Mouse (Mus musculus): ENCODE results near the gene Etv2. TPM values are rescaled to one million over a fixed set of nuclear protein-coding genes. Genes with fewer than 3 reads are reported as not detected.

Gene Etv2
- total RNA-seq (2023) = not detected in 2 replicates

DNA sequence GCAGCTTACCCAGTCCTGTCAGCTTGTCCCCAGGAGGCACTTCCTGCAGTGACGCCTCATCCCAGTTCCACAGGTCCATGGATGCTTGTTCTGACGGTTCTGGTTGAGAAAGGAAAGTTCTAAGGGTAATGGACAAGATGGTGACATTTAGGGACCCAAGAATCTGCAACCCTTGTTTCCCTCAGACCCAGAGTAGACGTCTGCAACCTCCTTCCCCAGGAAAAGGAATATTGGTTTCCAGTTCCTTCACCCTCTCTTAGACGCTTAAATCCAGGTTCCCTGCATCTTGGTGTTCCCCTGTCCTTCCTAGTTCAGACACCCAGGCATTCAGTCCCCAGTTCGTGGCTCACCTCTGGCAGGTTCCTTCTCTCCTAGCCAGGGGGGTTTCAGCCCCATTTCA lies at the start of gene Etv2:
Etv2 (minus strand) TSS at position 101 of the 400 bp plus-strand sequence.

DNA sequence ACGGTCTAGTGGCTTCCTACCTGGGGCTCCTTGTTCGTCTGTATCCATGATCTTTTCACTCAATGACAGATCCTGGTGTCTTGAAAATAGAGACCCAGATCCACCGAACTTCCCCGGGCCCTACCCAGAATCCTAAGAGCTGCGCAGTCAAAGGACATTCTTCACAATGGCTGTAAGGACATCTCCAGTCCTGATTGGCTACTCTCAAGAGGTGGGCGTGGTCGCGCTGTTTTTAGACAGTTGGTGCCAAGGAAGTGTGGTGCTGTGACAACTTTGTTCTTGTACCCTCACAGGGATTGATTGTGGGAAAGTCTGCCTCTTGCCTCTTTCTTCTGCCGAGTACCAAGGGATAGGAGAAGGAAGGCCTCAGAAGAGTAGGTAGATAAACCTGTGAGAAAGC lies 35.8 kb upstream of the Etv2 start, which contains the start of gene Pmis2:
Pmis2 (minus strand) TSS at position 126 of the 400 bp plus-strand sequence.

DNA sequence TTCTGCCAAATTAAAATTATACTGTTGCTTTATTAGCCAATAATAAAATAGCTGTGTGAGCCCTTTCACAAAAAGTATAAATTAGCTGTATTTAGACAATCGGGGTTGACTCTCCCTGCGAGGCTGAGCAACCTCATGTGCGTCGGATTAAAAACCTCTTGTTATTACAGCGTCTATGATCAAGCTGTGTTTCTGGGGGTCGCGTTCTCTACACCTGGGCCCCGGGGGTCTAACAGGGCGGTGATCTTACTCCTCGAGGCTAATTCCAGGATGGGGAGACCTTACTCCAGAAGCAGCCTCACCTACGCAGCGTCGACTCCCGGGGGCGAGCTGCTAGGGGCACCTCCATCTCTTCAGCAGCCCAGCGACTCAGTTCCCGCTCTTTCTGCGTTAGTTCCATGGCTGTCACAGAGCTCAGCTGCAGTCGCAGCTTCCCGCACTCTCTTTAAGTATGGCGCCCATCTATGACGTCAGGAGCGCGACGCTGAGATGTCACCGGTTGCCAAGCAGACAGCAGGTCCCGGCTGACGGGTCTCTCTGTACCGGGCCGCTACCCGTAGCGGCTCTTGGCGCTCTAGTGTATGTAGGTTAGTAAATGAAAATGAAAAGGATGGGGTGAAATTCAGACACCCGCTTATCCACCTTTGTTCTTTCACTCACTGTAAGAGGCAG lies 29.0 kb upstream of the Etv2 start, which contains the start of gene Haus5:
Haus5 (minus strand) TSS at position 466 of the 672 bp plus-strand sequence.

DNA sequence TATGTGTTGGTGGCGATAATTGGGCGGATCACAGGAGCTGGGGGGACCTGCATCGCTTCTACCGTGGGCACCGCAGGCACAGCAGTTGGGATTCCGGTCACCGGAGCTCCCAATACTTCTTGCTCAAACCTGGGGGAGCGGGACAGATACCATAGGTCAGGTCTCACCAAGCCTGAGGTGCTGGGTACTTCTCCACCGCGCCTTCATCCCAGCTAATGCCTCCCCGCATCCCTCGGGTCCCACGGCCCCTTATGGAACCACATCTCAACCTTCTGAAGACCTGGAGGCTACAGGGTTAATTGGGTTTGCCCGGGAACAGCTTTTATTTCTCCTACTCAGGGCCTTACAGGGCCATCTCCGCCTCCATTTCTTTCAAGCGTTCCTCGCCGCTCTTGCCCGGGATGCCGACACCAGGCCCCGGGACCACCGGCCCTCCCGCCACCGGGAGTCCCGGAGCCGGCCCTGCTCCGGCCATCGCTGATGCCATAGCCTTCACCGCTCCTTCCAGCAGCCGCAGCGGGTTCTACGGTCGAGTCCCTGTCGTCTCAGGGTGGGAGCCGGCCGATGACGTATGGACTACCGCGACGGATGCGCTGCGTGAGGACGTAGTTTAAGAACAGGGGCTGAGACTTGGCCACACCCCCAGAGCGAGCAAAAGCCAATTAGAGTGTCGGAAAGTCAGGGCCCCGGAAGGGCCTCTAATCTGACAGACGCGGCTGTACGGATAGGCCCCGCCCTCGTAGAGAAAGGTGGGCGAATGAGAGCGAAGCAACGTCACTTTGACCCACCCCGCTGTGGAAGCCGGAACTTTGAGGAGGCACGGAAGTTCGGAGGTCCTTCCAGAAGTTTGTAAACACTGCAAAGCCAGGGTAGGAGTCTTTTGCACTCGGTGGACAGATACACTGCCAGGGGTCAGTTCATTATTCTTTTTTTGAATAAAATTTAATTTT lies 14.2 kb upstream of the Etv2 start, which contains the start of gene Rbm42:
Rbm42 (minus strand) TSS at position 727 of the 950 bp plus-strand sequence.

DNA sequence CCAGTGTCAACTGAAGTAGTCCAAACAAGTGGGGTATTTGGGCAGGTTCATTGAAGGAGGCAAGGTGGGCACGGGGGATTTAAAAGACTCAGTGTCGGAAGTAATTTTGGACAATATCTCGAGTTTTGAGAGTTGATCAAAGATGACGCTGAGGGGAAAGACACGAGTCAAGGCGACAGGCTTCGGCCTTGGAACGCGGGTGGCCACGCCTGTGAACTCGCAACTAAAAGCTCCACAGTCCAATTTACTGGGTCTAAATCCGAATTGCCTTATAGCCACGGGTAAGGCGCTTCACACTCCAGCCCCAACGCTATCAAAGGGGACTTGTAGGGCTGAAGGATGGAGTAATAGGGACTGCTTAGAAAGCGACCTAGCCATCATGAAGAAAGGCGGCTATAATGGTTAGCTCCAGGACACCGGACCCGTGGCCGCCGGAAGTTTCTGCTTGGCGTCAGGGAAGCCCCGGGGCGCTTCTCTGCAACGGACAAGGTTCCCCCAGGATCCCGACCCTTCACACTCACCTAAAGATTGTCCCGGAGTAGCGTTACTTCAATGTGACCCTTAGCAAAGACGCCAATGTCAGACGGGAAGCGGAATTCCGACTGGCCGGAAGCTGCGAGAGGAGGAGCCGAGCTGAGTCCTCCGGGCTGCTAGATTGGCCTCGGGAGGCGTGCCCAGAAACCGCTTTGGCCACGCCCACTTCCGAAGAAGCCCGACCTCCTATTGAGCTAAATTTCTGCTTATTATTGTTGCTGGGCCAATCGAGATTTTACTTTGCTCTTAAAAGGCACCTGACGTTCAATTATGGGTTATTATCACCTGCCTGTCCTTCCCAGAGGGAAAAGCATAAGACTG lies 9.9 kb downstream of the Etv2 start, which contains the start of gene Cox6b1:
Cox6b1 (minus strand) TSS at position 622 of the 855 bp plus-strand sequence.

DNA sequence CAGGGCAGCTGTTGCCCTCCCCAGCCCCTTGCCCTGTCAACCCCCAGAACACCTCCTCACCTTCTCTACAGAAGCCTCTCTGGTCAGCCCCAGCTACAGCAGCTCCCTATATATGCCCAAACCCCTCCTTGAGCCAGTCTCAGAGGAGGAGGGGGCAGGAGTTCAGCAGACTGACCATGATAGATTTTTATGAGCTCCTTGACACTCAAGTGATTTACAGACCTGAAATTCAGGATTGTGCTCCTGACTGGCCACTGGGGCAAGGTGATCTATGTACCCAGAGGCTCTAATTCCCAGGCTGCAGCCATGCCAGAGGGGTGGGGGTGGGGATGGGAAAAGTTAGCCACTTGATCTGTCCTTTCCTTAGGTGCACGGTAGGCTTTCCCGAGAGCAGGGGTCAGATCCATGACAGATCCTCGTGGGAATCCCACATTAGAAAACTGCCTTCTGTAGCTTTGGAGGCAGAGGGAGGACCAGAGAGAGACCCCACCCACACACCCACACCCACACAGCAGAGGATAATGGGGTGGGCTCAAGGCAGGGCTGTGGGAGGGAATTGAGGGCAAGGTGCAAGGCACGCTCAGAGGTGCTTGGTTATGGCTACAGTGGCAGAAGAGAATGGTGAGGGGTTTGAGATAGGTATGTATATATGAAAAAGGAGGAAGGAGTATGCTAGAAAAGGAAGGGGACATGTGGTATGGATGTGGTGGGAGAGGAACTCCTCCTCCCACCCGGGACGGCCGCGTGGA lies 22.8 kb downstream of the Etv2 start, which contains the start of gene Upk1a:
Upk1a (minus strand) TSS at position 194 of the 749 bp plus-strand sequence.

DNA sequence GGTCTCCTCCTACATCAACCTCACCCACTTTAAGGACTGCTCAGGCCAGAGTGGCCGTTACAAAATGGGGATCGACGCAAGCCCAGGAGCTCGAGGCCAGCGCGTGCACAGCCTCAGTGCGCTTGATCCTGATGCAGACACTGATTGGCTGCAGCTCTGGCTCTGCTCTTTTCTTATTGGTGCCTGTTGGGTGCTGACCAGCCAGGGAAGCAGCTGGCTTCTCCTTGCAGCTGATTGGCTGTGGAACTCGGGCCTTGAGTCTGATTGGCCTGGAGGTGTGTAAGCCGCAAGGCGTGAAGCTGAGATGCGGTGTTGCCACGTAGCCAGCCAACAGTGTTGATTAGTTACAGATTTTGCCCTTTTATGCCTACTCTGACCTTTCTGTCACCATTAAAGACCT lies 36.9 kb downstream of the Etv2 start, which contains the start of gene Zbtb32:
Zbtb32 (minus strand) TSS at position 124 of the 400 bp plus-strand sequence.

DNA sequence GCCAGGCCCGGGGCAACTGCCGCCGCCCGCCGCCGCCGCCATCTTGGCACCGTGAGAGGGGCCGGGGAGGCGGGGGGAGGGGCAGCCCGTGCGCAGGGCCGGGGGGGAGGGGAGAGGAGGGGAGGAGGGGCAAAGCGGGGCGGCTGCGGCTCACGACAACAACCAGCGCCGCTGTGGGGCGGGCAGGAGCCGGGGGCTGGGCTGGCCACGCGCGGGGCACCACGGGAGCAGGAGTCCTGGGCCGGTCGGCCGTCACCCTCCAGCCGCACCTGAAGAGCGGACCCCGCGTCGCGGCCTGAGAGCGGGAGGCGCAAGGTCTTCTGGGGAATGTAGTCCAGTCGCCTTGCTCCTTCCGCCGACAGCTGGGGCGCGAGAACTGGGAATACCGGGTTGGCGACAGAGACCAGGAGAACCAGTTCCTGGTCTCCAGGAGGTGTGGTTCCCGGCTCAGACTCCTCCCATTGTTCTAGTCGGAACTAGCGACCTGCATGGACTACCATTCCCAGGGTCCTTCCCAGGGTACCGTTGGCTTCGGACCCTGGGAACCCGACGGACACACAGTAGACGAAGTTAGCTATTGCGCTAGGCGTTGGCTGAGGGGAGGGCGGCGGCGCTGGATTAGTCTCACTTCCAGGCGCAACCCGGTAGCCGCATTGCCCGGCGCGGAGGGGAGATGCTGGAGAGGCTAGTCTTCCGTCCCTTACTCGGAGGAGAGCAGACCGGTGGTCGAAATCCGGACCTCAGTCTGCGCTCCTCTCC lies 46.8 kb downstream of the Etv2 start, which contains the start of gene Kmt2b:
Kmt2b (minus strand) TSS at position 51 of the 759 bp plus-strand sequence.

Other genes starting within 250 kb of the Etv2 start
- gene Tyrobp, start 222.1 kb downstream of the Etv2 start, total RNA-seq (2023) = 2,000 and 2,325 TPM in 2 replicates
- gene Hcst, start 216.0 kb downstream of the Etv2 start, total RNA-seq (2023) = 115 and 126 TPM in 2 replicates
- 82.7 and 113 TPM in 2 replicates for gene Nfkbid, start 214.1 kb downstream of the Etv2 start, total RNA-seq (2023)
- gene Aplp1, start 190.3 kb downstream of the Etv2 start, total RNA-seq (2023) = 0.25 TPM in 1 of 2 replicates, not detected in the other
- not detected in 2 replicates for gene Kirrel2, start 178.2 kb downstream of the Etv2 start, total RNA-seq (2023)
- not detected in 2 replicates for gene Nphs1, start 177.5 kb downstream of the Etv2 start, total RNA-seq (2023)
- not detected in 2 replicates for gene Prodh2, start 142.2 kb downstream of the Etv2 start, total RNA-seq (2023)
- gene Arhgap33, start 100.8 kb downstream of the Etv2 start, total RNA-seq (2023) = 9.4 and 16.2 TPM in 2 replicates
- gene Hspb6, start 83.7 kb downstream of the Etv2 start, total RNA-seq (2023) = 2.6 and 4.0 TPM in 2 replicates
- gene Proser3, start 83.6 kb downstream of the Etv2 start, total RNA-seq (2023) = 2.2 and 3.3 TPM in 2 replicates
- 28.0 and 29.5 TPM in 2 replicates for gene Lin37, start 76.0 kb downstream of the Etv2 start, total RNA-seq (2023)
- gene U2af1l4, start 72.6 kb downstream of the Etv2 start, total RNA-seq (2023) = 38.4 and 45.2 TPM in 2 replicates
- 1.3 and 2.7 TPM in 2 replicates for gene Gm49396, start 72.5 kb downstream of the Etv2 start, total RNA-seq (2023)
- 115 TPM in 2 replicates for gene Psenen, start 72.2 kb downstream of the Etv2 start, total RNA-seq (2023)
- 3.5 and 6.1 TPM in 2 replicates for gene Igflr1, start 70.4 kb downstream of the Etv2 start, total RNA-seq (2023)
- gene Kmt2b, start 47.1 kb downstream of the Etv2 start, total RNA-seq (2023) = 47.8 and 65.1 TPM in 2 replicates
- 0.29 TPM in 1 of 2 replicates, not detected in the other for gene Zbtb32, start 36.9 kb downstream of the Etv2 start, total RNA-seq (2023)
- gene Upk1a, start 23.0 kb downstream of the Etv2 start, total RNA-seq (2023) = not detected in 2 replicates
- gene Cox6b1, start 9.7 kb downstream of the Etv2 start, total RNA-seq (2023) = 220 and 238 TPM in 2 replicates
- gene Rbm42, start 14.5 kb upstream of the Etv2 start, total RNA-seq (2023) = 88.7 and 91.5 TPM in 2 replicates
- 17.9 and 25.1 TPM in 2 replicates for gene Haus5, start 29.1 kb upstream of the Etv2 start, total RNA-seq (2023)
- not detected in 2 replicates for gene Pmis2, start 35.8 kb upstream of the Etv2 start, total RNA-seq (2023)
- not detected in 2 replicates for gene 2200002J24Rik, start 63.1 kb upstream of the Etv2 start, total RNA-seq (2023)
- gene Atp4a, start 76.4 kb upstream of the Etv2 start, total RNA-seq (2023) = not detected in 2 replicates
- gene Tmem147, start 93.7 kb upstream of the Etv2 start, total RNA-seq (2023) = 17.2 and 23.5 TPM in 2 replicates
- gene Gapdhs, start 107.8 kb upstream of the Etv2 start, total RNA-seq (2023) = not detected in 2 replicates
- gene Sbsn, start 115.6 kb upstream of the Etv2 start, total RNA-seq (2023) = 0.16 and 0.57 TPM in 2 replicates
- gene Dmkn, start 127.9 kb upstream of the Etv2 start, total RNA-seq (2023) = 2.3 and 3.3 TPM in 2 replicates
- not detected in 2 replicates for gene Krtdap, start 152.0 kb upstream of the Etv2 start, total RNA-seq (2023)
- 31.3 and 40.2 TPM in 2 replicates for gene Ffar2, start 187.9 kb upstream of the Etv2 start, total RNA-seq (2023)
- gene Ffar3, start 220.3 kb upstream of the Etv2 start, total RNA-seq (2023) = not detected in 2 replicates
- not detected in 2 replicates for gene Ffar1, start 225.7 kb upstream of the Etv2 start, total RNA-seq (2023)
- gene Cd22, start 244.5 kb upstream of the Etv2 start, total RNA-seq (2023) = 3.5 and 3.8 TPM in 2 replicates